Mouse (Mus musculus): Measurements from ENCODE around the gene Slc35f4. TPM values are rescaled to one million over a fixed set of nuclear protein-coding genes. Genes with fewer than 3 reads are reported as not detected.
"Not testable (repeated sequence)": the region's sequence is repeated elsewhere in the genome, so short reads cannot be mapped to it uniquely, and the experiment has no call there.

Gene Slc35f4
- total RNA-seq, 2 experiments from 2014 or later: 17.1 to 19.5 TPM

DNA sequence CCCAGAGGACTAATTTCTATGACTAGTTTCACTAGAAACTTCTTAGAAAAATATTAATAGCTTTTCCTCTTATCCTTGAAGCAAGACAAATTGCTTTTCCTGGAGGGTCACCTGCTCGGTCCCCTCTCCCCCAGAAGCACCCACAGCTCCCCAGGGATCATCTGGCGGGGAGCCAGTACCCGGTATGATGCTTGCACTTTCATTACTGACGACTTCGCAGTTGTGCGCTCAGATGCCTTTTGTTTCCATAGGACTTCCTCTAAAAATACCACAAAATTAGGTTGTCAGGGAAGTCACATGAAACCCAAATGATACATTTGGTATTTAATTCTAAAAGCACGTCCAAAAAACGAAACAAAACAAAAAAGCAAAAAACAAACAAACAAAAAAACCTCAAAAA is 225.5 kb downstream of the Slc35f4 start:
- intact Hi-C loops (cut with DNase I): no loop called here
- no peak for DNase-seq (ENCODE audit: extremely low spot score in 1 of 2, low spot score in 2 of 2)

DNA sequence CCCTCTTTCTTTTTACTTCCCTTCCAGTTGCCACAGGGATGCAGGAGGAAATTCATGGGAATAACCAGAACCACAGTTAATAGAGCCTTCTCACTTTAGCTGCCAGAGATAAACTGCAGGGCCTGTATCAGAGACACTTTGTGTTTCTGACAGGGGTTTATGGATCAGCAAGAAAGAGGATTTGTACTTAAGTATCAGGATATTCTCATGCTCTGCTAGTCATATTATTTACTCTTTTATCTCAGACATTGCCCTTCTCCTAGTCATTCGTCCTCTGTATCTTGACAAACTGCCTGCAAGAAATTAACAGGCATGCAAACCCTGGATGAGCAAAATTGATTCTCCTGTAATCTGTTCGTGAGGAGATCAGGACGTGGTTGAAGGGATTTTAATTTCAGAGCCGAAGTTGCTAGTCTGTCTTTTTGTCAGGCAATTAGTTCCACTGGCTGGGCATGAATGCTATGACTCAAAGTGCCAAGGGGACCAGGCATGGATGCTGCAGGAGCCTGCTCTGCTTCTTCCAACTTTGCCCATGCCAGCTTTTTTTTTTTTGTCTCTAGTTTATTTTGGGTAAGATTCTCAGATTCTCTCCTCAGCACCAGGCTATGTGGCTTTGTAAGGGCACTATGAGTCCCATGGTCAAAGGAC is 231.9 kb downstream of the Slc35f4 start:
- no peak for DNase-seq (ENCODE audit: extremely low spot score in 1 of 2, low spot score in 2 of 2)
- intact Hi-C loops (cut with DNase I): no loop called here

DNA sequence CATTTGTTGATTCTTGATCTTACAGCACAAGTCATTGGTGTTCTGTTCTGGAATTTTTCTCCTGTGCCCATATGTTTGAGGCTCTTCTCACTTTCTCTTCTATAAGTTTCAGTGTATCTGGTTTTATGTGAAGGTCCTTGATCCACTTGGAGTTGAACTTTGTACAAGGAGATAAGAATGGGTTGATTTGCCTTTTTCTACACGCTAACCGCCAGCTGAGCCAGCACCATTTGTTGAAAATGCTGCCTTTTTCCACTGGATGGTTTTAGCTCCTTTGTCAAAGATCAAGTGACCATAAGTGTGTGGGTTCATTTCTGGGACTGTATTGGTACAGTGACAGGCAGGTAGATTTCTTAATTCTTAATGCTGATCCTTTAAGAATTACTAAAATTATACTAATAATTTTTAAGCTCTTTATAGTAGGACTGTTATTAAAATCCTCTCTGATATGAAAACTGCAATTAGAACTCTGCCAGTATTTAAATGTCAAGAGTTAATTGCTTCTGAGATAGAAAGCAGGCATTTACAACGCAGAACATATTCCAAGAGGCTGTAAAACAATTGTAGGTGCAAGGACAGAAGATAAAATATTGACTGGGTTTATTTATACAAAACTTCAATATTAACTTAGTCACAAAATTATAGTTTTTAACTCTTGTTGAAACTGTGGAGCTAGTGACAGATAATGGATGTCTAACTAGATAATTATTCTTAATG is 235.7 kb downstream of the Slc35f4 start:
- intact Hi-C loops (cut with DNase I): no loop called here
- DNase-seq (ENCODE audit: extremely low spot score in 1 of 2, low spot score in 2 of 2): no peak

DNA sequence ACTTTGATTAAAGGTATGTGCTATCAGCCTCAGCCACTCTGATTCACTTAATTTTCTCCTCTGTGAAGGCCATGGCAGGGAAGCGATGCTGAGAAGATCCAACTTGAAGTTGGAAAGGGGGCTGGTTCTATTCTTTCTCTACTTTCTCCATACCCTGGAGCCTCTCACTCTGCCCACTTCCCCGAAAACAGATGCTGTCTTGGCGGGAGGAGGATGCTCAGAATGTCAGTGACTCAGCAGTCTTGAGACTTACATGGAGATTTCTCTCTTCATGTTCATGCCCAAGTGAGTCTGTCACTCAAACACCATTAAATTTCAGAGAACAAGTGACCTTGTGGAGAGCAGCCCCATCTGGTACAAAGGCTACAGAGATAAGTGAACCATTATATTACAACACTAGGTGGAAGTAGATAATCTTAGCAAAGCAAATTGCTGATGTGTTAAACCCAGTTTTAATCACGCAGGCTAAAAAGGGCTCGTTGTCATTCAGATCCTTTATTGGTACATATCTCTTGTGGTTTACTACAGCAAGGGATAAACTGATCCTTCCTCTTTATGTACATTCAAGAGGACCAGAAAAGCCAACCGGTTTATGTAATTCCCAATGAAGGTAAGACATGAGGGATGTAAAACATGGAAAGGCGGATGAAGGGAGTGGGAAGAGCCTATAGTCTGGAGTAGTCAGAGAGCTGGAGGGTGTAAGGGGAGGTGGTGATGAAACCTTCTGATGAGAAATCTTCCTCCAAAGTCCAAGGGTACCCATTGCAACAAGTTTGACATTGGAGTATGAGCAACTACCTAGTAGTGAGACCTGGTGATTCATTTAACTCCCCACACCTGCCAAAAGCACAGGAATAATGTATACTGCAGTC is 241.8 kb downstream of the Slc35f4 start:
- DNase-seq (ENCODE audit: extremely low spot score in 1 of 2, low spot score in 2 of 2): no peak
- intact Hi-C loops (cut with DNase I): no loop called here

DNA sequence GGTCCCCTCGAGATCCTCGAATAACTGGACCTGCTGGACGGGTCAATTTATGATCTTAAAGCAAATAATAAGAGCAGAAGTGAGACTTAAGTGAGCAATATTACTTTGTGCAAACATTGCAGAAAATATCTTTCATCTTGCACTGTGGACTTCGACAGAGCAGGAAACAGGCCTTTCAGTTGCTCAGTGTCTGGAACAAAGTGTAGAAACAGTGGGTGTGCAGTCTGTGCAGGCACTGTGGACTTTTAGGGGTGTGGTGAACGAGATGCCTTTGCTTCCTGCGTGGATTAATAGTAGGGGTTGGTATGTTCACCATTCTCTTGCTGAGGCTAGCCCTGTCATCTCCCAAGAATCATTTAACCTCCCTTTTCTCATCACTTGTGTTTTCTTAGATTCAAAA is 247.0 kb downstream of the Slc35f4 start:
- intact Hi-C loops (cut with DNase I): no loop called here

DNA sequence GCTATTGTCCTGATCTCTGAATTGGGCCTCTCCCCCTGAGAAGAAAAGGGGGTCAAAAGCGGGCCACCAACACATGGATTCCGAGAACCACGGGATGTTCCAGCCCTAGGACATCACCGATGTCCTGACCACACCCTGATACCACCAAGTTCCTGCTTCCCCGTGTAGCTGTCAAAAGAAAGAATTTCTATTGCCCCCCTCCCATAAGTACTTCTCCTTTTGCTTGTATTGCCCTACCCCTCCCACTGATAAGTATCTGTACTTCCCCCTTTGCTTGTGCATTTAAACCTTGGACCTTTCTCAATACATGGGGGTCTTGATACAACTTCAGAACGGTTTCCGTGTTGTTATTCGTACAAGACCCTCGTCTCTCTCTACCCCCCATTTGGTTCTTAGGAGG is 247.4 kb downstream of the Slc35f4 start:
- intact Hi-C loops (cut with DNase I); DNase-seq (ENCODE audit: extremely low spot score in 1 of 2, low spot score in 2 of 2): not testable (repeated sequence)

More for the DNA sequence above, 247.0 kb downstream of the Slc35f4 start:
- no peak for DNase-seq (ENCODE audit: extremely low spot score in 1 of 2, low spot score in 2 of 2)

DNA sequence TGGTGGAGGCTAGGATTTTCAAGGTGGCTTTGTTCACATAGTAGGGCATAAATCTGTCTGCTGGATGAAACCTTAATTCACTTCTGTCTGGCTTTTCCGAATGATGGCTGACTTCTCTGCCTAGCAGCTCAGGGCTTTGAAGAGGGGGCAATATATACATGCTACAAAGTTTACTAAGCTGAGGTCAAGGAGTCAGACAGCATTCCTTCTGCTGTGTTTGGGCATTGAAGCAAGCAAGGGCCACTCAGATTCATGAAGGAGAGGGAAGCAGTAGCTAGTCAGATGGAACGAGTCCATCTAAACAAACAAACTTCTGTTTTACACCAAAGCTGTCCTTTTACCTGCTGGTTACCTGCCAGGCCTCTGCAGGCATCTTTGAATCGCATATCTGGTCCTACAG is 248.2 kb downstream of the Slc35f4 start:
- DNase-seq (ENCODE audit: extremely low spot score in 1 of 2, low spot score in 2 of 2): no peak
- intact Hi-C loops (cut with DNase I): no loop called here

DNA sequence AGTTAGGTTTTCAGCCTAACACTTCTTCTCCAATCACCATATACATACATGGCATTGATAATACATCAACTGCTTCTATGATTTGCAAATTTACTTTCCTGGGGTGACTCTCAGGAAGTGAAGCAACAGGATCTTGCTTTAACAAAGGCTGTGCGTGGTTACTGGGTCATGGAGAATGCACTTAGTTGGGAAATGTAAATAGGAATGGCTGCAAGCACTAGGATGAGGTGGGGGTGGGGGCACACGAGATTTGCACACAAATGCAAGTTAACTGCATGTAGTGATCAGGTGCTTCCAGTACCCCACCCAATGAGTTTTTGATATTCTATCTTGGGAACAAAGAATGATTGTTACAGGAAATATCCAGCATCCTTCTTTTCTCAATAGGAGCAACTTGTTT is 250.5 kb downstream of the Slc35f4 start:
- intact Hi-C loops (cut with DNase I): no loop called here

DNA sequence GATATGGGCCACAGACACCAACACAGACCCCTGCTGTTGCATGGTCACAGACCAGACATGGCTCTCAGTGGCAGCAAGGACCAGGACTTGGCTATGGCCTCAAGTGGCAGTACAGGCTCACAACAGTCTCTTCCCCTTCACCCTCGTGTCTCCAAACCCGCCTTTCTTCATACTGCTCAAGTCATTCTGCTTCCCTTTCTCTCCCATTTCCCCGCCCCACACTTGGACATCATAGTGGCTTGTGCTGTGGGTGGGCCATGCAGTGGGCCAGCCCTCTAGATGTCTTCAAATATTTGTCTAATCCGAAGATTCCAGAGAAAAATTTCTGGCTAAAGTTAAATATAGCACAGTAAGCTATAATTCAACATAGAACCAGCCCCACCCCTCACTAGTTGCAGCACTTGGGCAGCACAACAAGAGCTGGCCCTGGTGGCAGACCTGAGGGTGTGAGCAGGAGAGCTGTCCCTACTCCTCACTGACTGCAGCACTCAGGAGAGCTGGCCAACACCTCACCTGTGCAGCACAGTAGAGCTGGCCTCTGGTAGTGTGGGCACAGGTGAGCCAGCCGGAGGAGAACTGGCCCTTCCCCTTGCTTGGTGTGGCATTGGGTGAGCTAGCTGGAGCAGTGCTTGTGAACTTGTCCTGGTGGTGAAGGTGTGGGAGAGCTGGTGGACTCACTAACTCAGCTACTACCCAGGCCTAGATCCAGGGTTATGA is 260.4 kb downstream of the Slc35f4 start:
- intact Hi-C loops (cut with DNase I): no loop called here

More for the DNA sequence above, 250.5 kb downstream of the Slc35f4 start:
- DNase-seq (ENCODE audit: extremely low spot score in 1 of 2, low spot score in 2 of 2): no peak

More for the DNA sequence above, 260.4 kb downstream of the Slc35f4 start:
- no peak for DNase-seq (ENCODE audit: extremely low spot score in 1 of 2, low spot score in 2 of 2)

Small RNA genes within 50 kb of the gene (microRNA-seq; reads per million reads assigned to microRNA genes)
- gene Gm22949: not detected

All from left cerebral cortex, postnatal 10 days (tissue).